Mouse (Mus musculus): ENCODE data around the gene Hrh3.

The Hrh3 gene

GRCm38 (mm10) chr2:180063338-180064131 lies 40.8 kb downstream of the Hrh3 start:
- DNase-seq (ENCODE audit: low read depth, low spot score) = no peak

GRCm38 (mm10) chr2:180053001-180053400 lies 51.3 kb downstream of the Hrh3 start:
- no peak for DNase-seq (ENCODE audit: low read depth, low spot score)

DNA sequence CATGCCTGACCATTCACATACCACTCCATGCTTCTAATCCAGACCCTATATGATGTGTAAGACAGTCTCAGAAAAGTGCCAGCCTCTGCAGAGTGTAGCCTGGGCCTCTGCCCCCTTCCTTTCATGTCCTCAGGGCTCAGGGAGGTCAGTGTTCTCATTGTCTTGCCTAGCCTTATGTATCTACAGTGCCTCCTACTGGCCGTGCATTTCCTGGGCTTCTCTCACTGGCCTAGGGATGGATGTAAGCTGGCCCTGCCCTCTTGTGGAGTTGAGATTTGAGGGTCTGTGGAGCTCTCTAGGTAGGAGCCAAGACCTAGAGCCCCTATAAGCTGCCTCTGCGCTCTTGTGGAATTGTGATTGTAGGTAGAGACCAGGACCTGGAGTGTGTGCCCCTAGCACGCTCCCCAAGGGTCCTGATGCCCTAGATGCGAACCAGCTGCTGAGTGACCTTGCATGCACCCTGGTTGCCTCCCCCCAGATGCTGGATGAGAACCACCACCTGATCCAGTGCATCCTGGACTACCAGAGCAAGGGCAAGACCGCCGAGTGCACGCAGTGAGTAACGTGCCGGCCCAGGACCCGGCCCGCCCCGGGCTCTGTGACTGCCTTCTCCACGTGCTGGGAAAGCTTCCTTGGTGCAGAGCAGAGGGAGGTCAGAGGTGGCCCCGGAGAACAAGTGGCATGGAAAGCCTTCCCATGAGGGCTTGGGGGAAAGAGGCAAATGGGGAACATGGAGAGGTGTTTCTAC lies 52.1 kb downstream of the Hrh3 start:
- DNase-seq (ENCODE audit: low read depth, low spot score) = peak; percentile 64

DNA sequence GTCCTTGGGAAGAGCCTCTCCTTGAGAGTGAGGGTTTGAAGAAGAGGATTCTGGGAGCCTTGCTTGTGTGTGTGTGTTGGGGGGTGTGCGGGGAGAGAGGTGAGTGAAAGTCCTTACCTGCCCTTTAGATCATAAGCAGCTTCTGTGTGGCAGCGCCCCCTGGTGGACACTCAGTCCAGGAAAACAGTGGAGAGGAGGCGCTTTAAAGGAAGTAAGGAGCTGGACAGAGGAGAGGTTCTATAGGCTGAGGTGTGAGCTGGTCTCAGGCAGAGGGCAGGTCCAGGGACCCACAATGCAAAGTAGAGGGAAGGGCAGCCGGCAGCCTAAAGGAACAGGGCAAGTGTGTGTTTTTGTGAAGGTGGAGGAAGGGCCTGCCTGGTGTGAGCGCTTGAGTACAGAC lies 53.3 kb downstream of the Hrh3 start:
- DNase-seq (ENCODE audit: low read depth, low spot score) = peak; percentile 89

Measured in CD4-positive, CD25-positive, alpha-beta regulatory T cell, adult 2 months (primary cell).